Mouse (Mus musculus): ENCODE data around the gene Fgf18. TPM values are rescaled to one million over a fixed set of nuclear protein-coding genes. Genes with fewer than 3 reads are reported as not detected.

Gene Fgf18
- polyA plus RNA-seq, 1 experiment from 2014 or later = 4.7 TPM

DNA sequence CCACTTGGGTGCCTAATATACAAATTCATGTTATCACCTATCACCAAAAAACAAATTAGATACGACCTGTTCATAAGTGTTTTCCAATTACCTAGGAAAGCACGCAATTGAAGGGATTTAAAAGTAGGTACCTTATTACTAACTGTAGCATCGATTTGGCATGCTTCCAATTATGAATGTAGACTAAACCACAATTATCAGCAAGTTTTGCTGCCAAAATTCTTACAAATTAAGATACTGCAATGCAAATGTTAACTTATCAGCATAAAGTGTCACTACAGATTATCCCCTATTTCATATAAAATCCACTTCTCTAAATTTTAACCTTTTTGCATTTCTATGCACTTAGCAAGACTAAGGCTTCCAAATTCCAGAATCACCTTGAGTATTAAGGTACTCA lies 7.3 kb upstream of the Fgf18 start:
- no peaks in the 10 kb centered on the region for H3K27me3 ChIP-seq (ENCODE audit: control insufficient read depth, insufficient read depth, low read length)
- H3K36me3 ChIP-seq (ENCODE audit: control insufficient read depth, insufficient read depth, low read length) = peaks cover 84% of the 10 kb centered on the region
- no peak overlapping the region for H3K27ac ChIP-seq (replicated peaks; ENCODE audit: low read depth, low read length)
- 91% methylated on average over 3 of the region's 3 CpGs for WGBS
- no peak overlapping the region for H3K4me3 ChIP-seq (replicated peaks; ENCODE audit: low read depth, low read length)
- H3K9me3 ChIP-seq (ENCODE audit: control insufficient read depth, low read length) = no peaks in the 10 kb centered on the region
- H3K9ac ChIP-seq (replicated peaks; ENCODE audit: low read length) = no peak overlapping the region
- ATAC-seq (ENCODE audit: low FRiP score, low TSS enrichment) = no peak
- no peak overlapping the region for H3K4me2 ChIP-seq (ENCODE audit: low read length)
- H3K4me1 ChIP-seq (ENCODE audit: control insufficient read depth, insufficient read depth, low read length) = no peaks in the 10 kb centered on the region
- DNase-seq = no peak

DNA sequence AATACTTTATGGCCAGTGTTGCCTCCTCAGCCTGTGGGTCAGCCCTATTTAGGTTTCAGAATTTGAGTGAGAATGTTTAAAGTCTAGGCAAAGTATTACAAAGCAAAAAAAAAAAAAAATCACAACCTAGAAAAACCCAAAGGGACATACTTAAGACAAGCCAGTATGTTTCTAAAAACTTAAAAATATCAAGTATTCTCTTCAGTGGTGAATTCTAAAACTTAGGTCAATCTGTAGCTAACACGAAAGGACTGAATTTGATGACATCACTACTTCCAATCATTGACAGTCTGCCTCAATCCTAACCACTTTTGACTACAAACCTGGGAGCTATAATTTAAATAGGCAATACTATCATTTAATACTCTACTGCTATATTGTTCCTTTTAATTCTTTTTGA lies 5.8 kb upstream of the Fgf18 start:
- WGBS = 98% methylated on average over 1 of the region's 1 CpGs
- H3K4me3 ChIP-seq (replicated peaks; ENCODE audit: low read depth, low read length) = no peak overlapping the region
- no peak overlapping the region for H3K27ac ChIP-seq (replicated peaks; ENCODE audit: low read depth, low read length)
- H3K4me1 ChIP-seq (ENCODE audit: control insufficient read depth, insufficient read depth, low read length) = 0 out of 2 replicates have a peak, but pooled peaks cover 3% of the 10 kb centered on the region
- DNase-seq (no peak), ATAC-seq (ENCODE audit: low FRiP score, low TSS enrichment) (no peak)
- H3K27me3 ChIP-seq (ENCODE audit: control insufficient read depth, insufficient read depth, low read length) = no peaks in the 10 kb centered on the region
- no peak overlapping the region for H3K4me2 ChIP-seq (ENCODE audit: low read length)
- no peaks in the 10 kb centered on the region for H3K9me3 ChIP-seq (ENCODE audit: control insufficient read depth, low read length)
- H3K9ac ChIP-seq (replicated peaks; ENCODE audit: low read length) = no peak overlapping the region
- peaks cover 73% of the 10 kb centered on the region for H3K36me3 ChIP-seq (ENCODE audit: control insufficient read depth, insufficient read depth, low read length)

DNA sequence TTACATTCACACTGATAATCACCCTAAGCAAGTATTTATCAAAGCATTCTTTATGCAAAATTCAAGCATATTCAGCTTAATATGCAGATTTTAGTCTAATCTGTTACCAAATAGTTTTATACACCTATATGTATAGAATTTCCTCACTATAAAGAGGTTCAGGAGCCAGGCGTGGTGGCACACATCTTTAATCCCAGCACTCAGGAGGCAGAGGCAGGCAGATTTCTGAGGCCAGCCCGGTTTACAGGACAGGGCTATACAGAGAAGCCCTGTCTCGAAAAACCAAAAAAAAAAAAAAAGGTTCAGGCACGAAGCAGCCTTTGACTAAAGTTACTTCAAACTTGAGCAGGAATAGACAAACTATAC lies 4.6 kb upstream of the Fgf18 start:
- no peak overlapping the region for H3K4me3 ChIP-seq (replicated peaks; ENCODE audit: low read depth, low read length)
- no peak for ATAC-seq (ENCODE audit: low FRiP score, low TSS enrichment)
- H3K9me3 ChIP-seq (ENCODE audit: control insufficient read depth, low read length) = no peaks in the 10 kb centered on the region
- H3K4me2 ChIP-seq (ENCODE audit: low read length) = no peak overlapping the region
- DNase-seq = no peak
- H3K27ac ChIP-seq (replicated peaks; ENCODE audit: low read depth, low read length) = no peak overlapping the region
- WGBS = 85% methylated on average over 4 of the region's 4 CpGs
- H3K9ac ChIP-seq (replicated peaks; ENCODE audit: low read length) = no peak overlapping the region
- peaks cover 9% of the 10 kb centered on the region; the same call in 1 of the 2 replicates for H3K4me1 ChIP-seq (ENCODE audit: control insufficient read depth, insufficient read depth, low read length)
- no peaks in the 10 kb centered on the region for H3K27me3 ChIP-seq (ENCODE audit: control insufficient read depth, insufficient read depth, low read length)
- peaks cover 64% of the 10 kb centered on the region for H3K36me3 ChIP-seq (ENCODE audit: control insufficient read depth, insufficient read depth, low read length)

DNA sequence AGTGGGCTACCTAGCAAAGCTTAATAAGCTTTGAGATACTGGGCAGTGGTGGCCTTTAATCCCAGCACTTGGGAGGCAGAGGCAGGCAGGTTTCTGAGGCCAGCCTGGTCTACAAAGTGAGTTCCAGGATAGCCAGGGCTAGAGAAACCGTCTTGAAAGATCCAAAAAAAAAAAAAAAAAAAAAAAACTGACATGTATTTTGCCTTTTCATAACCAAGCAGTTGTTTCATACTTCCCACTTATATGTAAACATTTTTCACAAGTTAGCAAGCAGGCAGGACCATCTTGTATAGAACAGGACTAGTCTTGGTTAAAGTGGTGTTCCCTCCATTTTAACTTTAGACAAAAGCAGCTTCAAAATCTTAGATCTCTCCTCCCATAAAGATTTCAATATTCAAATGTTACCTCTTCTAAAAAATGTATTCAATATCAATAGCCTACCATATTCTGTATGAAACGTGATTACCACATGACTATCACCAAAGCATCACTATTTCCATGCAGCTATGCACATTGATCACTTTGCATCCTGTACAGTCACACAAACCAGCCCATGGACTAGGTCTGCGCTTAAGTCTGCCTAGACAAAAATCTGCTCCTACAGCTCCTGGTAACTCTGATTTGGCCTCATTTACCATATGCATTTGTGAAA lies 4.1 kb upstream of the Fgf18 start:
- 73% methylated on average over 3 of the region's 3 CpGs for WGBS
- Histone ChIP-seq H3K36me3 (ENCODE audit: control insufficient read depth, insufficient read depth, low read length) (peaks cover 59% of the 10 kb centered on the region), H3K27me3 (ENCODE audit: control insufficient read depth, insufficient read depth, low read length) (no peaks in the 10 kb centered on the region; the same call in 1 of the 2 replicates), H3K4me2 (ENCODE audit: low read length) (no peak overlapping the region), H3K4me3 (replicated peaks; ENCODE audit: low read depth, low read length) (no peak overlapping the region), H3K9ac (replicated peaks; ENCODE audit: low read length) (no peak overlapping the region), H3K27ac (replicated peaks; ENCODE audit: low read depth, low read length) (no peak overlapping the region), H3K4me1 (ENCODE audit: control insufficient read depth, insufficient read depth, low read length) (peaks cover 12% of the 10 kb centered on the region; the same call in 1 of the 2 replicates), H3K9me3 (ENCODE audit: control insufficient read depth, low read length) (no peaks in the 10 kb centered on the region)
- ATAC-seq (ENCODE audit: low FRiP score, low TSS enrichment) (no peak), DNase-seq (no peak)

DNA sequence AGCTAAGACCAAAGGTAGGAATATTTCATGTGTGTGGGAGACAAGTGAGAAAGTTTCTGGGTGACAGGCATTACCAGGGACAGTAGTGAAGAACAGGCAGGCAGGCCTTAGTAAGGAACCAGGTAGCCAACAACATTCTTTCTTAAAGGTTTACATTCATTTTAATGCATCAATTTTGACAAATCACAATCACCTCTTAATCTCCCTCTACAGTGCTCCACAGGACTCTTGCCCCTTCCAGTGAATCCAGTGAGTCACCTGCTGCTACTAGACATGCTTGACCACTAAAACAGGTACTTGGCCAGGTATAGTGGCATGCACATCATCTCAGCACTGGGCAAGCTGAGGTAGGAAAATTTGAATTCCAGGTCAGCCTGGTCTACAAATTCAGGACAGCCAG lies 3.2 kb upstream of the Fgf18 start:
- ATAC-seq (ENCODE audit: low FRiP score, low TSS enrichment) (no peak), DNase-seq (no peak)
- Histone ChIP-seq H3K9me3 (ENCODE audit: control insufficient read depth, low read length) (no peaks in the 10 kb centered on the region), H3K4me2 (ENCODE audit: low read length) (no peak overlapping the region), H3K27me3 (ENCODE audit: control insufficient read depth, insufficient read depth, low read length) (peaks cover 3% of the 10 kb centered on the region; the same call in 1 of the 2 replicates), H3K9ac (replicated peaks; ENCODE audit: low read length) (no peak overlapping the region), H3K4me3 (replicated peaks; ENCODE audit: low read depth, low read length) (no peak overlapping the region), H3K27ac (replicated peaks; ENCODE audit: low read depth, low read length) (no peak overlapping the region), H3K36me3 (ENCODE audit: control insufficient read depth, insufficient read depth, low read length) (peaks cover 52% of the 10 kb centered on the region), H3K4me1 (ENCODE audit: control insufficient read depth, insufficient read depth, low read length) (peaks cover 18% of the 10 kb centered on the region)

DNA sequence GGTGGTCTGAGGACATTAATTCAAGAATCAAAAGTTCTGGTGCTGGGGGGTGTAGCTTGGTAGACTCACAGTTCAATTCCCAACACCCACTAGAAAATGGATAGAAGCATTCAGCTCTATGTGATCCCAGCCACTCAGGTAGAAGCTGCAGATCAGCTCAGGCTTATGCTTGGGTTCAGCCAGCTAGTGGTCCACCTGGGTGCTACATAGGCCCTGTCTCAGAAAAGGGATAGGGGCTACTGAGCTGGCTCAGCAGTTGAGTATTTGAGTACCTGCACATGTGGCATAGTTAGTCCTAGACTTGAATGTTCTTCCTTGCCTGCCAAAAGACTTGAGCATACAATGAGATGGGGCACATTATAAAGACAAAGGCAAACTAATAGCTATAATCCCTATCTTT lies 2.3 kb upstream of the Fgf18 start:
- H3K4me3 ChIP-seq (replicated peaks; ENCODE audit: low read depth, low read length) = no peak overlapping the region
- ATAC-seq (ENCODE audit: low FRiP score, low TSS enrichment) = no peak
- H3K27me3 ChIP-seq (ENCODE audit: control insufficient read depth, insufficient read depth, low read length) = peaks cover 10% of the 10 kb centered on the region; the same call in 1 of the 2 replicates

DNA sequence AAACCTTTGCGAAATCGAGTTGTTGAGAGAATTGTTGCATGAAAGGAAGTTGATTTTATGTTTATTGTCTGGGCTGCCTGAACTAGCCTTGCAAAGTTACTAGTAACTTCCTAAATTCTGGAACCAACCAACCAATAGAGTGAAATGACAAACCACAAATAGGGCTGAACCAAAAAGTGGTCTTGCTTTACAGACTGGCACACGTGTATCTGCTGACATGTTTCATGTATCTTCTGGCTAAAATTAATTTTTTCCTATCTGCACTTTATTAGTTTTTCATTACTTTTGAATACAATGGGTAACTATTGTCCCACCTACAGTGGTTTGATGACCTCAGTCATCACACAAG lies 1.9 kb upstream of the Fgf18 start:
- ATAC-seq (ENCODE audit: low FRiP score, low TSS enrichment) = no peak
- no peak overlapping the region for H3K27ac ChIP-seq (replicated peaks; ENCODE audit: low read depth, low read length)
- peaks cover 26% of the 10 kb centered on the region for H3K4me1 ChIP-seq (ENCODE audit: control insufficient read depth, insufficient read depth, low read length)
- H3K36me3 ChIP-seq (ENCODE audit: control insufficient read depth, insufficient read depth, low read length) = peaks cover 40% of the 10 kb centered on the region
- H3K27me3 ChIP-seq (ENCODE audit: control insufficient read depth, insufficient read depth, low read length) = peaks cover 10% of the 10 kb centered on the region; the same call in 1 of the 2 replicates
- H3K4me3 ChIP-seq (replicated peaks; ENCODE audit: low read depth, low read length) = no peak overlapping the region
- no peak for DNase-seq
- H3K9me3 ChIP-seq (ENCODE audit: control insufficient read depth, low read length) = no peaks in the 10 kb centered on the region
- no peak overlapping the region for H3K9ac ChIP-seq (replicated peaks; ENCODE audit: low read length)
- 28% methylated on average over 3 of the region's 3 CpGs for WGBS
- H3K4me2 ChIP-seq (ENCODE audit: low read length) = no peak overlapping the region

More for the DNA sequence above, 2.3 kb upstream of the Fgf18 start:
- H3K36me3 ChIP-seq (ENCODE audit: control insufficient read depth, insufficient read depth, low read length) = peaks cover 44% of the 10 kb centered on the region
- peaks cover 23% of the 10 kb centered on the region for H3K4me1 ChIP-seq (ENCODE audit: control insufficient read depth, insufficient read depth, low read length)
- no peaks in the 10 kb centered on the region for H3K9me3 ChIP-seq (ENCODE audit: control insufficient read depth, low read length)
- H3K27ac ChIP-seq (replicated peaks; ENCODE audit: low read depth, low read length) = no peak overlapping the region
- DNase-seq = no peak
- H3K4me2 ChIP-seq (ENCODE audit: low read length) = no peak overlapping the region
- no peak overlapping the region for H3K9ac ChIP-seq (replicated peaks; ENCODE audit: low read length)

DNA sequence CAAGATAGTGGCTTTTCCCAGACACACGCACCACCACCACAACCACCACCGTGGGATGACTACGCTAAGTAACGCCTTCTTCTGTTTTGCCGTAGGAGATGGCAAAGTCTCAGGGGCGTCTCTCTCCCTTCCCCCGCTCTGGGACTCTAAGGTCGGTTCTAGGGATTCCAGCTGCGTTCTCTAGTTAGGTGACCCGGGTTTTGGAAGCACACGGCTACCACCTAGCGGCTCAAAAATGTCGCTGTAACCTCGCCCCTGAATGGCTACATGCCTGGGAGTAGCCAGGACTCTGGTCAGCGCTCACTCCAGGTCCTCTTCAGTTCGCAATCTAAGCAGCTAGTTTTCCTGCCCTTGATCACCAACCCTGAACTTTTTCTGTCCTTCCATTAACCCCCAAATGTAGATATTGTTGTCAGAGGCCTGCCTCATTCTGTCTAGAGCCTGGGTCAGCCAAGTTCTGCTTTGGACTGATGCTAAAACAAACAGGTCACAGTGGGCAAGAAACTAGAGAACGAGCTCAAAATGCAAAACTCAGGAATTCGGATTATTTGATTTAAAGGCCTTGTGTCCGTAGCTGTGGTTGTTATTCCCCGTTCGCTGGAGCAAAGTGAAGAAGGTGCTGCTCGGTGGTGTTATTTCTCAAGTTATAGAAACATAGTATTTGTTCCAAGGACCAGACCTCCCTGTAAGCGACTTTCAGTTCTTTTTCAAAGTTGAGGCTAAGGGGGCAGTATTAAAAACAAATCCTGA lies 1.3 kb upstream of the Fgf18 start:
- peaks cover 10% of the 10 kb centered on the region; the same call in 1 of the 2 replicates for H3K27me3 ChIP-seq (ENCODE audit: control insufficient read depth, insufficient read depth, low read length)
- peak overlapping the region; percentile 70; the same call in 1 of the 2 replicates for H3K9ac ChIP-seq (replicated peaks; ENCODE audit: low read length)
- peak overlapping the region; percentile 82 for H3K4me2 ChIP-seq (ENCODE audit: low read length)
- DNase-seq = peak; percentile 94
- H3K4me3 ChIP-seq (replicated peaks; ENCODE audit: low read depth, low read length) = peak overlapping the region; percentile 52
- peaks cover 34% of the 10 kb centered on the region for H3K36me3 ChIP-seq (ENCODE audit: control insufficient read depth, insufficient read depth, low read length)
- no peaks in the 10 kb centered on the region for H3K9me3 ChIP-seq (ENCODE audit: control insufficient read depth, low read length)
- H3K4me1 ChIP-seq (ENCODE audit: control insufficient read depth, insufficient read depth, low read length) = peaks cover 30% of the 10 kb centered on the region
- 6% methylated on average over 23 of the region's 23 CpGs for WGBS
- H3K27ac ChIP-seq (replicated peaks; ENCODE audit: low read depth, low read length) = peak overlapping the region; percentile 77; the same call in 1 of the 2 replicates
- peak; percentile 70 for ATAC-seq (ENCODE audit: low FRiP score, low TSS enrichment)
